Mouse (Mus musculus) ES-Bruce4 (cell line): ENCODE data around the gene Speer4d.
"Not testable (repeated sequence)": the region's sequence is repeated elsewhere in the genome, so short reads cannot be mapped to it uniquely, and the experiment has no call there.

Experiments used
- EP300 ChIP-seq: IDR thresholded peaks from 2 replicates; pipeline ENCODE4 v1.6.1; 2011; ENCODE audit warnings: low read depth, low read length; ENCODE audit not compliant: insufficient read depth
- POLR2A ChIP-seq: IDR thresholded peaks from one replicate; pipeline ENCODE4 v1.8.1; 2011; ENCODE audit warnings: low read length; ENCODE audit not compliant: insufficient read depth

- TF ChIP-seq EP300, POLR2A: not testable (repeated sequence)
Observed at GRCm38 (mm10) chr5:15601960-15602359, 16.9 kb upstream of the Speer4d start.
